Mouse (Mus musculus): ENCODE data around the gene Cdc42bpa.

The Cdc42bpa gene

GRCm38 (mm10) chr1:179959721-179960542 is at the start of gene Cdc42bpa:
Gene Cdc42bpa, plus strand, starts transcription at chr1:179960472.
- in situ Hi-C loops (cut with MseI, MboI): no loop called here

DNA sequence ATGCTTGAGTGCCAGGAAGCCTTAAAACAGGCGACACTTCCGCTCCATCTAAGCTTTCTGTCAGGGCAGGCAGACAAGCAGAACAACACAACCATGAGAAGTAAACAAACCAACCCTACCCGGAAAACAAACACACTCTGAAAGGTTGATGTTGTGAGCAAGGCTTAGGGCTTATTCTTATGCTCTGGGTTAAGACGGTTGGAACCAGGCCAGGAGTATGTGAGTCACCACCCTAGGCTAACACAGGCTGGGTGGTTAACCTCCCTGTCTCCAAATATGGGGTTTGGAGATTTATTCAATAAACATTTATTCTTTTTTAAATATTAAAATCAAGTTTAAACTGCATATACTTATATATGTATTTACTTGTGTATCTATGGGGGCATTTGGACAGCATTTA is 46.8 kb upstream of the Cdc42bpa start:
- in situ Hi-C loops (cut with MseI, MboI): no loop called here

GRCm38 (mm10) chr1:179917036-179917435 is 43.2 kb upstream of the Cdc42bpa start:
- in situ Hi-C loops (cut with MseI, MboI): no loop called here

DNA sequence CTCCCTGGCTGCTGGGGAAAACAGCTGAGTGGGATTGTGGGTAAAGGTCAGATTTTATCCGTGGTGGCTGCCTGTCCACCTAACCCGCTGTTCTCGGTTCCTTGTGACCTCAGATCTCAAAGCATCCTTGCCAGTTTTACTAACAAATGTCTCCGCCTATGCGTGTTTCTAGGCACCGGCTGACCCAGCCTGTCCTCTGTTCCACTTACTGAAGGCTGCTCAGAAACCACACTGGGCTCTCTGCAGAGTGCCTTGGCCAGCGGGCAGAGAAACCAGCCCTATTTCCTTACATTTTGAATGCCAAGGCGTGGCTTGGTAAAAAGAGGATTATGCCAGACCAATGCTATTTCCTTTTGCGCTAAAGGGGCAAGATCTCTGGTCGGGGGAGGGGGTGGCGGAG is 42.8 kb upstream of the Cdc42bpa start:
- in situ Hi-C loops (cut with MseI, MboI): no loop called here

DNA sequence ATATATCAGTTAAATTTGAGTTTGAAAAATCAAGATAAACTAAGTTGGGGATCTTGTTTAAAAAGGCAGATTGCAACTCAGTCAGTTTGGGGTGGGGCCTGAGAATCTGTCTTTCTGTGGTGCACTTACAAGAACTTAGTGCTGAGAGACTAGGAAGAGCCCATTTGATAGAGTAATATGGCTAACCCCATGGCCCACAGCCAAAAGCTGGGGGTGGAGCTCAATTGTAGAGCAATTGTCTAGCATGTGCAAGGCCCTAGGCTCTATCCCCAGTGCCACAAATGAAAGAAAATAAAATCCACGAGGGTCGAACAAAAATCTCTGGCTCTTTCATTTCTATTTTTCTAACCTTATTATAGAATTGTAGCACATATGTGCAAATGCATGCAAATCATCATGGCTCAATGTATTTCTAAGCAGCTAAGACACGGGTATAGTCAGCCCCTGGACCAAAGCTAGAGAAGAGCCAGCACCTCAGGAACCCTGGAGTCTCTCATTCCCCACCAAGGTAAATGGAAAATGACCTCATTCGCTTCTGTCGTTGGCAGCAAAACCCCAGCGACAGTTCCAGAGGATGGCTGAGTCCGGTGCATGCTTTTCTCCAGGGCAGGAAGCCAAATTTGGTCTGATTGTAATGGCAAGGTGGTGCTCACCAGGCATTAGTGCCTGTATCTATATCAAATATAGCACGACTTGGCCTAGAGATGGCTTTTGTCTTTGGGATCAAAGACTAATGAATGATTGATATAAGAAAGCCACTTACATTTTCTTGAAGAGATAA is 40.4 kb upstream of the Cdc42bpa start:
- in situ Hi-C loops (cut with MseI, MboI): no loop called here

GRCm38 (mm10) chr1:179923661-179924405 is 36.4 kb upstream of the Cdc42bpa start:
- in situ Hi-C loops (cut with MseI, MboI): no loop called here

- in situ Hi-C loops (cut with MseI, MboI): no loop called here
These were observed 34.0 kb upstream of the Cdc42bpa start for GRCm38 (mm10) chr1:179926240-179926639.

DNA sequence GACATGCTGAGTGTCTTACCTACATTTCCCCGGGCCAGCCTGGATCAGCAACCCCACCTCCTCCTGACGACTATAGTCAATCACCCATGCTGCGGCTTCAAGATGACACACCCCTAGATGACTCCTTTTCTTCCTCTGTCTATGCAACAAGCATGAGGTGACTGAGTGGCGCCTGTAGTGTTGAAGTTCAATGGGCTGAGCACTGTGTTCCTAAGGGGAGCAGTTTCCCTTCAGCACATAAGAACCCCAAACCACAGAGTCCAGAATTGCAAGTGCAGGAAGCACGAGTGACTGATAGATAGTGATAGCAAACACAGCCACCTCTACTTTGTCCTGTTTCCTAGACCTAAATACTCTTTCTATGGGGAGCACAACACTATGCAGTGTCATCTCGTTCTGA is 33.2 kb upstream of the Cdc42bpa start:
- in situ Hi-C loops (cut with MseI, MboI): no loop called here

DNA sequence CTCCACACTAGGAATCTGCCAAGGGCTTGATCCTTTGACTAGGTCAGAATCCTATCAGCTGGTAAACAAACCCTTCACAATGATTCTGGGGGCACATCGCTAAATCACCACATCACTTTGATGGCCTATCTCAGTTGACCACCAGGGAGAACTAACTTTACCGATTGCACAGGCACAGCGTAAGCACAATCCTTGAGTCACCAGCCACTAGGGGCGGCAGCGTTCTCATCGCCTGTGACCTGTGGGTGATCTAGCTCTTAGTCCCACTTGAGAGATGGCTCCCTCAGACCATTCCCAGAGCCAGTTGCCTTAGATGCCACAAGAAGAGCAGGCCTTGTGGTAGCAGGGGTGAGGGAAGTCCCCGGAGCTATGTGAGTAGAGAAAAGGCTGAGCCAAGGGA is 31.4 kb upstream of the Cdc42bpa start:
- in situ Hi-C loops (cut with MseI, MboI): no loop called here

GRCm38 (mm10) chr1:179931247-179931646 is 29.0 kb upstream of the Cdc42bpa start:
- in situ Hi-C loops (cut with MseI, MboI): no loop called here

- in situ Hi-C loops (cut with MseI, MboI): no loop called here
These were observed 26.2 kb upstream of the Cdc42bpa start for GRCm38 (mm10) chr1:179934064-179934463.

GRCm38 (mm10) chr1:179940071-179940786 is 20.0 kb upstream of the Cdc42bpa start:
- in situ Hi-C loops (cut with MseI, MboI): no loop called here

- in situ Hi-C loops (cut with MseI, MboI): no loop called here
These were observed 19.4 kb upstream of the Cdc42bpa start for GRCm38 (mm10) chr1:179940787-179941352.

DNA sequence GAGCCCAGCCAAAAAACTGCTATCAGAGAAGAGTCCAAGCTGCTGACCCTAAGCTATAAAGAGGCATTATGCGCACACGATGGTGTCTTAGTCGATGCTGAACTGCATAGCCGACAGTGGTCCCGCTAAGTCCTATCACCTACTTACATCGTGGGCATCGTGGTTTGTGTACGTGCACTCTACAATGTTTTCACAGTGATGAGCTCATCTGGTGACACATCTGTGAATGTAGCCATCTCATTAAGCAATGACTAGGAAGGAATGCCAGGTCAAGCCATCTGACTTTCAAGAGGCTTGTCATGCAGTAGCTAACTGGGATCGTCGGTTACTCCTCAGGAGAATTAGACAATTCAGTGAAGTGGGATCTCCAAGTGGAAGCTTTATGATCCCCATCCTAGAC is 15.3 kb upstream of the Cdc42bpa start:
- in situ Hi-C loops (cut with MseI, MboI): no loop called here

DNA sequence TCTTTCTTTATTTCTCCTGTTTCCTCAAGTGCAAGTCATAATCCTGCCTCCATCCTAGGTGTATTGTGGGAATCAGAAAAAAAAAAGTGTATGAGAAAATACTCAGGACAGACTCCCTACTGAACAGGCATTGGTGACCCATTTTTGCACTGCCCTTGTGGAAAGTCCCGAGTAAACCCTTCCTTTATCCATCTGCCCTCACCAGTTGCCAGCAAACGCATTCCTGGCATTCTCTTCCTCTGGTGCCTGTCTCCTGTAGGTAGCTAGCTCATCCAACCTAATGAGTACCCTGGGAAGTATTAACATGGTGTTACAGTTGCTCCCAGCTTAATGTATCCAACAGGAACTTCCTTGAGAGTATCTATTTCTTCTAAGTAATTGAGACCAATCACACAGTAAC is 13.7 kb upstream of the Cdc42bpa start:
- in situ Hi-C loops (cut with MseI, MboI): no loop called here

DNA sequence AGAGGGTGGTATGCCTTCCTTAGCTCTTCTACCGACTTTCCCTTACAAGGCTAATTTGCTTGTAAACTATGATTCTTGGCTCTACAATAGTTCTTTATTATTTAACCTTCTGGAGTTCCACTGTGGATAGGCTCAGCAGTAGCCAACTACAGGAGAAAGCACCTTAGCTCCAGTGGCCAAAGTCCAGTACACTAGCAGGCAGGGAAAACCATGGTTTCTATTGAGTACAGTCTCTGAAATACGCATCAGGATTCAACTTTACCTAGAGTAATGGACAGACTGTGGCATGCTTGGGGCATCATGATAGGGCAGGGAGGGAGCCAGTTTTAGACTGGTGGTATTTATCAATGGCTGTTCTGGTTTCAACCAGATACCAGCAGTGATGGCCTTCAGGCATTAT is 12.6 kb upstream of the Cdc42bpa start:
- in situ Hi-C loops (cut with MseI, MboI): no loop called here

DNA sequence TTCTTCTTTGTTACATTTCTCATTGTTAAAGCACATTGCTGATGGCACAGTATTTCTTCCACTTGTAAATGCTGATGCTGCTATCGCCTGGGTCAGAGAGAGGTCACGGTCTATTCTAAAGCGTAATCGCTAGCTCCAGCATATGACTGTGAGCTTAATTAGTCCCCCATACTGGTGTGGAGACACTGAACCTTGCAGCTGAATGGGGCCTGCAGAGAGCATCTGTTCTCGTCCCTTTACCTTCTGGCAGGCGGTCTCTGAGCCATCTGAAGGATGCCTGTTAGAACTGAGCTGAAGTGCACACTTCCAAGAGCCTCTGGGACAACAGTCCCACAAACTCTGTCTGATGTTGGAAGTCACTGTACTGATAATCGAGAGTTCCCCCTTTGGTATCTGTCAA is 8.7 kb upstream of the Cdc42bpa start:
- in situ Hi-C loops (cut with MseI, MboI): no loop called here

- in situ Hi-C loops (cut with MseI, MboI): no loop called here
These were observed 7.0 kb upstream of the Cdc42bpa start for GRCm38 (mm10) chr1:179953251-179953650.

DNA sequence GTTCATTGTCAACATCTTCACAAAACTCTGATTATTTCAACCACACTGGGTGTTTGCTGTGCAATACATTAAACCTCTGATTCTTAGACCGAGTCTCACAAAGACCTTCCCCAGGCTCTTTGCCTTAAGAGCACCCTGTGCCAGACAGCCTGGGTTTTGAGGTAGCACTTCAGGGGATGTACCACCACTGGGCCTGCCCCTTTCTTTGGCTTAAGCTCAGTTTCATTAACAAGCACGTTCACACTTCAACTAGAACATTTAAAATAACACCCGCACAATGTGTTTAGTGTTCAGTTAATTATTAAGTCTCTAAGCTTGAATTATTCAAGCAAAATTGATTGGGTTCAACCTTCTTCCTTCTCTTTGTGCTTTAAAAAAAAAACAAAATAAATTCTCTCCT is 2.8 kb upstream of the Cdc42bpa start:
- in situ Hi-C loops (cut with MseI, MboI): no loop called here

- in situ Hi-C loops (cut with MseI, MboI): no loop called here
These were observed 1.2 kb upstream of the Cdc42bpa start for GRCm38 (mm10) chr1:179958871-179959720.
